Mouse (Mus musculus) stomach, embryonic 14.5 days (tissue): ENCODE results near the gene Sh3bgrl. TPM values are rescaled to one million over a fixed set of nuclear protein-coding genes. Genes with fewer than 3 reads are reported as not detected.

Source experiments
- ATAC-seq: fragments of 200-750 bp; cut with Nextera tagmentation; 2 replicates; pipeline ENCODE4 v1.8.0; 2017; ENCODE audit warnings: low read depth, moderate TSS enrichment; ENCODE audit not compliant: insufficient number of reproducible peaks, insufficient read depth, low FRiP score
- H3K27ac ChIP-seq: fragments of 300-500 bp; sonication (generic); 2 replicates; pipeline ENCODE4 v1.5.1; 2014; ENCODE audit warnings: mild to moderate bottlenecking, low read length, moderate library complexity, mixed read lengths
- H3K27me3 ChIP-seq: fragments of 300-500 bp; sonication (generic); 2 replicates; pipeline ENCODE4 v1.6.1; 2014; ENCODE audit warnings: low read length, control low read depth, mixed read lengths; ENCODE audit not compliant: control insufficient read depth, insufficient read depth
- H3K36me3 ChIP-seq: fragments of 300-500 bp; sonication (generic); 2 replicates; pipeline ENCODE4 v1.6.1; 2014; ENCODE audit warnings: mild to moderate bottlenecking, control low read depth, low read length, moderate library complexity, mixed read lengths; ENCODE audit not compliant: control insufficient read depth, insufficient read depth
- H3K4me1 ChIP-seq: fragments of 300-500 bp; sonication (generic); 2 replicates; pipeline ENCODE4 v1.6.1; 2014; ENCODE audit warnings: low read length, control low read depth, mixed read lengths; ENCODE audit not compliant: control insufficient read depth, insufficient read depth
- H3K4me2 ChIP-seq: fragments of 300-500 bp; sonication (generic); replicated peaks from 2 replicates; pipeline ENCODE4 v1.6.1; 2014; ENCODE audit warnings: low read depth, low read length, control low read depth
- H3K4me3 ChIP-seq: fragments of 300-500 bp; sonication (generic); 2 replicates; pipeline ENCODE4 v1.5.1; 2014; ENCODE audit warnings: low read depth, low read length, control low read depth
- H3K9ac ChIP-seq: fragments of 300-500 bp; sonication (generic); replicated peaks from 2 replicates; pipeline ENCODE4 v1.6.1; 2014; ENCODE audit warnings: low read depth, mild to moderate bottlenecking, control low read depth, low read length, moderate library complexity, mixed read lengths
- H3K9me3 ChIP-seq: fragments of 300-500 bp; sonication (generic); 2 replicates; pipeline ENCODE4 v1.6.1; 2016; ENCODE audit warnings: low read depth, low read length, control low read depth; ENCODE audit not compliant: control insufficient read depth
- WGBS: fragments of 180-500 bp; shearing (Covaris S2); extraction: QIAGEN DNeasy Blood & Tissue Kit; methylation state at CpG from one replicate; pipeline ENCODE4 v1.1.7; 2014; 5-methylcytosine and 5-hydroxymethylcytosine counted together
- polyA plus RNA-seq: library from polyadenylated mRNA; unstranded; fragments of >200 nt; fragmentation: Nextera tagmentation; extraction: Ambion mirVana; gene quantifications from 2 replicates; pipeline ENCODE4 v1.2.1, GENCODE M21; 2014

The Sh3bgrl gene
- polyA plus RNA-seq, 1 experiment from 2014 or later: 174 TPM

GRCm38 (mm10) chrX:109175470-109175869 lies 80.3 kb downstream of the Sh3bgrl start:
- H3K27ac ChIP-seq: no peak overlapping the region
- no peaks in the 10 kb centered on the region for H3K36me3 ChIP-seq
- no peaks in the 10 kb centered on the region for H3K27me3 ChIP-seq
- H3K9me3 ChIP-seq: no peaks in the 10 kb centered on the region
- H3K9ac ChIP-seq: no peak overlapping the region
- no peak overlapping the region for H3K4me2 ChIP-seq
- 28% methylated on average over 3 of the region's 3 CpGs for WGBS
- H3K4me1 ChIP-seq: peaks cover 5% of the 10 kb centered on the region; the same call in 1 of the 2 replicates
- no peak overlapping the region for H3K4me3 ChIP-seq
- peak; percentile 74; the same call in 1 of the 2 replicates for ATAC-seq

- Histone ChIP-seq H3K27me3 (no peaks in the 10 kb centered on the region), H3K4me1 (no peaks in the 10 kb centered on the region), H3K27ac (no peak overlapping the region), H3K9me3 (no peaks in the 10 kb centered on the region), H3K4me2 (no peak overlapping the region), H3K36me3 (no peaks in the 10 kb centered on the region), H3K4me3 (no peak overlapping the region), H3K9ac (no peak overlapping the region)
- 83% methylated on average over 4 of the region's 4 CpGs for WGBS
- ATAC-seq: no peak
Measured at GRCm38 (mm10) chrX:109184706-109185478, 89.7 kb downstream of the Sh3bgrl start.

GRCm38 (mm10) chrX:109189607-109190006 lies 94.4 kb downstream of the Sh3bgrl start:
- Histone ChIP-seq H3K4me3 (no peak overlapping the region), H3K27ac (no peak overlapping the region), H3K9me3 (no peaks in the 10 kb centered on the region), H3K4me1 (no peaks in the 10 kb centered on the region), H3K9ac (no peak overlapping the region), H3K27me3 (no peaks in the 10 kb centered on the region), H3K4me2 (no peak overlapping the region), H3K36me3 (no peaks in the 10 kb centered on the region)
- ATAC-seq: no peak
- 79% methylated on average over 4 of the region's 4 CpGs for WGBS

- H3K4me2 ChIP-seq: no peak overlapping the region
- WGBS: 72% methylated on average over 4 of the region's 4 CpGs
- H3K36me3 ChIP-seq: no peaks in the 10 kb centered on the region
- H3K27ac ChIP-seq: no peak overlapping the region
- no peak overlapping the region for H3K4me3 ChIP-seq
- H3K27me3 ChIP-seq: no peaks in the 10 kb centered on the region
- no peaks in the 10 kb centered on the region for H3K4me1 ChIP-seq
- no peaks in the 10 kb centered on the region for H3K9me3 ChIP-seq
- H3K9ac ChIP-seq: no peak overlapping the region
- ATAC-seq: no peak
Measured at GRCm38 (mm10) chrX:109190969-109191368, 95.8 kb downstream of the Sh3bgrl start.

- Histone ChIP-seq H3K27me3 (no peaks in the 10 kb centered on the region), H3K27ac (no peak overlapping the region), H3K4me1 (no peaks in the 10 kb centered on the region), H3K9ac (no peak overlapping the region), H3K4me3 (no peak overlapping the region), H3K4me2 (no peak overlapping the region), H3K36me3 (no peaks in the 10 kb centered on the region), H3K9me3 (no peaks in the 10 kb centered on the region)
- no peak for ATAC-seq
- 51% methylated on average over 4 of the region's 4 CpGs for WGBS
Measured at GRCm38 (mm10) chrX:109191436-109191835, 96.3 kb downstream of the Sh3bgrl start.

GRCm38 (mm10) chrX:109196468-109196867 lies 101.3 kb downstream of the Sh3bgrl start, which contains the start of gene Gm6377:
TSS of gene Gm6377 (plus strand) at chrX:109196756.
- 63% methylated on average over 4 of the region's 4 CpGs for WGBS
- Histone ChIP-seq H3K9ac (no peak within 1 kb of the TSS), H3K36me3 (no peaks in the 10 kb centered on the region), H3K4me2 (no peak within 1 kb of the TSS), H3K4me3 (no peak within 1 kb of the TSS), H3K27me3 (no peaks in the 10 kb centered on the region), H3K27ac (no peak within 1 kb of the TSS), H3K4me1 (no peaks in the 10 kb centered on the region), H3K9me3 (no peaks in the 10 kb centered on the region)
- no peak for ATAC-seq

GRCm38 (mm10) chrX:109207843-109208242 lies 112.7 kb downstream of the Sh3bgrl start:
- H3K9me3 ChIP-seq: no peaks in the 10 kb centered on the region
- H3K9ac ChIP-seq: no peak overlapping the region
- no peaks in the 10 kb centered on the region for H3K4me1 ChIP-seq
- H3K36me3 ChIP-seq: no peaks in the 10 kb centered on the region
- H3K27me3 ChIP-seq: no peaks in the 10 kb centered on the region
- H3K27ac ChIP-seq: no peak overlapping the region
- no peak for ATAC-seq
- H3K4me2 ChIP-seq: no peak overlapping the region
- no peak overlapping the region for H3K4me3 ChIP-seq

GRCm38 (mm10) chrX:109228720-109229119 lies 133.6 kb downstream of the Sh3bgrl start:
- no peak for ATAC-seq
- Histone ChIP-seq H3K4me3 (no peak overlapping the region), H3K9ac (no peak overlapping the region), H3K9me3 (no peaks in the 10 kb centered on the region), H3K36me3 (no peaks in the 10 kb centered on the region), H3K4me2 (no peak overlapping the region), H3K27me3 (no peaks in the 10 kb centered on the region), H3K27ac (no peak overlapping the region), H3K4me1 (no peaks in the 10 kb centered on the region)
- WGBS: 88% methylated on average over 1 of the region's 1 CpGs
